ENCODE assay signal across 13 mouse cellular contexts in genomic region chr2:163459380-163459779, GRCm38 (mm10). TPM values are rescaled to one million over a fixed set of nuclear protein-coding genes. Genes with fewer than 3 reads are reported as not detected.
DNase-seq lines count a peak whose midpoint lies in the region; ATAC-seq and TF ChIP-seq lines count a peak whose summit lies in the region.
"Had no signal": no experiment of that assay in that cellular context is flagged by ENCODE, and none has a peak within 500 bp of the region (broad histone marks: within the 10 kb centered on the region; RNA-seq: fewer than 3 reads in every experiment).

No protein-coding gene starts in this region.

- peak overlapping the region; percentile 38 for H3K4me2 ChIP-seq in forebrain, postnatal 0 days (ENCODE audit: low read depth)
- H3K4me2 ChIP-seq: liver, embryonic 15.5 days had no signal

- intact Hi-C loops in heart, adult 2 months (cut with DNase I) = no loop called here
- intact Hi-C loops in heart, postnatal 25 days (cut with DNase I) = no loop called here

- no peak for TF ChIP-seq CTCF in heart, adult 2 months (IDR thresholded peaks at IDR 0.05)
- TF ChIP-seq CTCF in forebrain, postnatal 0 days (IDR thresholded peaks at IDR 0.05; ENCODE audit: low read depth) = no peak

- peak in 1 of 2 experiments; percentile 48 for DNase-seq in heart, adult 2 months
- no peak for DNase-seq in heart, postnatal 25 days (ENCODE audit: low spot score)
- peak; percentile 4 for DNase-seq in MEL-GATA-1-ER (ENCODE audit: extremely low read depth, low read depth)
- peak; percentile 53 for DNase-seq in forebrain, postnatal 0 days
- DNase-seq in urinary bladder, adult 18-20 months (ENCODE audit: low spot score in 2 of 2) = no peak
- no peak for DNase-seq in layer of hippocampus, postnatal 25 days (ENCODE audit: extremely low spot score in 1 of 2, low spot score in 1 of 2)
- no peak for DNase-seq in ovary, postnatal 14 days (ENCODE audit: low spot score)
- DNase-seq: adrenal gland, adult 2 months; kidney, adult 8-10 months had no signal

- no peaks in the 10 kb centered on the region for H3K36me3 ChIP-seq in heart, adult 2 months (ENCODE audit: control insufficient read depth, insufficient read depth, low read length)
- peaks cover 11% of the 10 kb centered on the region for H3K36me3 ChIP-seq in forebrain, postnatal 0 days (ENCODE audit: insufficient read depth)
- H3K36me3 ChIP-seq: liver, embryonic 15.5 days had no signal

- no peak for TF ChIP-seq EP300 in heart, adult 2 months (IDR thresholded peaks at IDR 0.05; ENCODE audit: insufficient read depth, low read depth, low read length)

- H3K4me1 ChIP-seq in heart, adult 2 months (ENCODE audit: control insufficient read depth, insufficient read depth, low read length) = peaks cover 1% of the 10 kb centered on the region
- H3K4me1 ChIP-seq in forebrain, postnatal 0 days (ENCODE audit: insufficient read depth) = peaks cover 4% of the 10 kb centered on the region; the same call in 1 of the 2 replicates

- peak overlapping the region; percentile 81 for H3K27ac ChIP-seq in heart, adult 2 months
- H3K27ac ChIP-seq in forebrain, postnatal 0 days (ENCODE audit: low read depth, low read length) = peak overlapping the region; percentile 29; the same call in 1 of the 2 replicates
- H3K27ac ChIP-seq: liver, embryonic 15.5 days had no signal

- H3K79me2 ChIP-seq in heart, adult 2 months (replicated peaks; ENCODE audit: control insufficient read depth, insufficient read depth, low read length) = no peaks in the 10 kb centered on the region

- H3K4me3 ChIP-seq in heart, adult 2 months = peak overlapping the region; percentile 37
- 0 out of 2 replicates have a peak overlapping the region, but pooled peaks have one; percentile 3 for H3K4me3 ChIP-seq in forebrain, postnatal 0 days (ENCODE audit: low read depth, low read length)
- H3K4me3 ChIP-seq: liver, embryonic 15.5 days had no signal

- TF ChIP-seq POLR2A in heart, adult 2 months (IDR thresholded peaks at IDR 0.05; ENCODE audit: insufficient read depth, low read depth, low read length) = no peak; the same call in 1 of the 2 replicates

- H3K27me3 ChIP-seq in heart, adult 2 months (ENCODE audit: control insufficient read depth, insufficient read depth, low read length) = no peaks in the 10 kb centered on the region
- no peaks in the 10 kb centered on the region for H3K27me3 ChIP-seq in forebrain, postnatal 0 days (ENCODE audit: insufficient read depth, low read length)

- H3K9ac ChIP-seq in heart, adult 2 months (ENCODE audit: low read depth, low read length) = peak overlapping the region; percentile 38
- peak overlapping the region; percentile 33 for H3K9ac ChIP-seq in forebrain, postnatal 0 days
- H3K9ac ChIP-seq: liver, embryonic 15.5 days had no signal

- H3K9me3 ChIP-seq in forebrain, postnatal 0 days (ENCODE audit: low read length) = no peaks in the 10 kb centered on the region
- H3K9me3 ChIP-seq: liver, embryonic 15.5 days had no signal

- 28% methylated on average over 10 of the region's 10 CpGs for WGBS in heart, adult 2 months
- WGBS in forebrain, postnatal 0 days = 42% methylated on average over 10 of the region's 10 CpGs

- ATAC-seq in forebrain, postnatal 0 days = peak; percentile 85
- ATAC-seq in megakaryocyte-erythroid progenitor cell, adult 5-6 weeks (replicated peaks; ENCODE audit: low FRiP score, low TSS enrichment, poor library complexity, severe bottlenecking) = peak; percentile 23; the same call in 1 of the 2 replicates

RNA-seq across cellular contexts. Expression of gene Fitm2, which starts 13.0 kb away (rescaled TPM):
- 100 to 1,000 TPM; 196 to 223 TPM for total RNA-seq in heart, adult 2 months (2021)
- 93.8 and 139 TPM in 2 replicates for polyA plus RNA-seq in heart, adult 2 months (2012; rRNA removed)
- total RNA-seq in heart, postnatal 25 days (2021) = 100 to 1,000 TPM; 174 to 182 TPM
- total RNA-seq in forebrain, postnatal 0 days (2014; rRNA removed) = 16.2 and 25.8 TPM in 2 replicates
- 8.9 and 11.7 TPM in 2 replicates for polyA plus RNA-seq in forebrain, postnatal 0 days (2015; fragmentation: Nextera tagmentation; extraction: Ambion mirVana)
- total RNA-seq in megakaryocyte-erythroid progenitor cell, adult 5-6 weeks (2014; fragmentation: Nextera tagmentation) = 3.3 and 6.6 TPM in 2 replicates
- total RNA-seq in megakaryocyte-erythroid progenitor cell, adult 5-6 weeks (2017) = 6.2 and 8.8 TPM in 2 replicates
- 10 to 100 TPM; 17.6 to 20.8 TPM for total RNA-seq in layer of hippocampus, postnatal 25 days (2021)

RNA-seq across cellular contexts. Expression of gene Gdap1l1, which starts 21.1 kb away (rescaled TPM):
- not detected for total RNA-seq in heart, adult 2 months (2021)
- 0.23 and 0.25 TPM in 2 replicates for polyA plus RNA-seq in heart, adult 2 months (2012; rRNA removed)
- not detected for total RNA-seq in heart, postnatal 25 days (2021)
- 95.2 and 106 TPM in 2 replicates for total RNA-seq in forebrain, postnatal 0 days (2014; rRNA removed)
- polyA plus RNA-seq in forebrain, postnatal 0 days (2015; fragmentation: Nextera tagmentation; extraction: Ambion mirVana) = 123 and 134 TPM in 2 replicates
- not detected in 2 replicates for total RNA-seq in megakaryocyte-erythroid progenitor cell, adult 5-6 weeks (2014; fragmentation: Nextera tagmentation)
- total RNA-seq in megakaryocyte-erythroid progenitor cell, adult 5-6 weeks (2017) = not detected in 2 replicates
- total RNA-seq in layer of hippocampus, postnatal 25 days (2021) = 10 to 100 TPM; 64.5 to 74.6 TPM

RNA-seq across cellular contexts. Expression of gene R3hdml, which starts 32.7 kb away (rescaled TPM):
- total RNA-seq in heart, adult 2 months (2021) = not detected
- not detected in 2 replicates for polyA plus RNA-seq in heart, adult 2 months (2012; rRNA removed)
- total RNA-seq in heart, postnatal 25 days (2021) = not detected
- total RNA-seq in forebrain, postnatal 0 days (2014; rRNA removed) = 0.85 and 1.1 TPM in 2 replicates
- 0.56 and 0.60 TPM in 2 replicates for polyA plus RNA-seq in forebrain, postnatal 0 days (2015; fragmentation: Nextera tagmentation; extraction: Ambion mirVana)
- not detected in 2 replicates for total RNA-seq in megakaryocyte-erythroid progenitor cell, adult 5-6 weeks (2014; fragmentation: Nextera tagmentation)
- not detected in 2 replicates for total RNA-seq in megakaryocyte-erythroid progenitor cell, adult 5-6 weeks (2017)
- total RNA-seq in layer of hippocampus, postnatal 25 days (2021) = not detected
- total RNA-seq: adrenal gland, adult 2 months; left cerebral cortex, adult 8-10 months had no signal
- polyA plus RNA-seq: adrenal gland, adult 2 months; liver, embryonic 15.5 days; urinary bladder, adult 2 months had no signal

RNA-seq across cellular contexts. Expression of gene Oser1, which starts 34.9 kb away (rescaled TPM):
- total RNA-seq in heart, adult 2 months (2021) = 10 to 100 TPM; 19.6 to 21.2 TPM
- polyA plus RNA-seq in heart, adult 2 months (2012; rRNA removed) = 9.7 and 16.4 TPM in 2 replicates
- 10 to 100 TPM; 21.0 to 21.6 TPM for total RNA-seq in heart, postnatal 25 days (2021)
- total RNA-seq in forebrain, postnatal 0 days (2014; rRNA removed) = 25.2 and 26.6 TPM in 2 replicates
- polyA plus RNA-seq in forebrain, postnatal 0 days (2015; fragmentation: Nextera tagmentation; extraction: Ambion mirVana) = 52.4 and 57.3 TPM in 2 replicates
- 24.6 and 25.8 TPM in 2 replicates for total RNA-seq in megakaryocyte-erythroid progenitor cell, adult 5-6 weeks (2014; fragmentation: Nextera tagmentation)
- total RNA-seq in megakaryocyte-erythroid progenitor cell, adult 5-6 weeks (2017) = 46.6 and 53.5 TPM in 2 replicates
- 10 to 100 TPM; 20.4 to 21.5 TPM for total RNA-seq in layer of hippocampus, postnatal 25 days (2021)

RNA-seq across cellular contexts. Expression of gene Hnf4a, which starts 47.2 kb away (rescaled TPM):
- not detected for total RNA-seq in heart, adult 2 months (2021)
- polyA plus RNA-seq in heart, adult 2 months (2012; rRNA removed) = 0.03 TPM in 1 of 2 replicates, not detected in the other
- total RNA-seq in heart, postnatal 25 days (2021) = not detected
- not detected in 2 replicates for total RNA-seq in forebrain, postnatal 0 days (2014; rRNA removed)
- not detected in 2 replicates for polyA plus RNA-seq in forebrain, postnatal 0 days (2015; fragmentation: Nextera tagmentation; extraction: Ambion mirVana)
- 0.31 TPM in 1 of 2 replicates, not detected in the other for total RNA-seq in megakaryocyte-erythroid progenitor cell, adult 5-6 weeks (2014; fragmentation: Nextera tagmentation)
- total RNA-seq in megakaryocyte-erythroid progenitor cell, adult 5-6 weeks (2017) = 0.56 and 0.84 TPM in 2 replicates
- total RNA-seq in layer of hippocampus, postnatal 25 days (2021) = not detected
- total RNA-seq: left cerebral cortex, adult 8-10 months had no signal

Comparison
In these comparisons a context has a peak if more than half of its experiments do, and no peak if none do; other contexts are left out.
1. DNase-seq: peak in MEL-GATA-1-ER (single experiment) and forebrain, postnatal 0 days (single experiment); none in heart, postnatal 25 days (single experiment), urinary bladder, adult 18-20 months (0 of 2), layer of hippocampus, postnatal 25 days (0 of 2) and ovary, postnatal 14 days (single experiment).
2. RNA of gene Gdap1l1, which starts 21.1 kb away (total RNA-seq): 95.2 to 106 TPM in forebrain, postnatal 0 days and 64.5 to 74.6 TPM in layer of hippocampus, postnatal 25 days; not detected in heart, postnatal 25 days, not detected in heart, adult 2 months and not detected in megakaryocyte-erythroid progenitor cell, adult 5-6 weeks; every median in the first group is over 10 times any median in the second.